Mouse (Mus musculus) mouse embryonic stem cell (cell line): ENCODE results near the gene Prkd2.

Experiments
- in situ Hi-C, 2 experiments: fragments of 300-500 bp; cut with MboI; formaldehyde crosslinking; loops; 1 replicate in 1 of 2; 3 replicates in 1 of 2; pipeline ENCODE4 v1.14.3; 2019 to 2020; ENCODE audit warnings: low sequenced_read_pairs in 2 of 2, low pct_unique_long_range_greater_than_20kb in 1 of 2, mixed read lengths in 1 of 2; ENCODE audit not compliant: unreplicated experiment in 1 of 2

Gene Prkd2

GRCm38 (mm10) chr7:16883162-16883561 is 40.5 kb downstream of the Prkd2 start:
- in situ Hi-C loops: loop anchor here in 1 of 2 experiments (5.0 kb wide), 1 partner anchor 39 kb away; the partner anchor contains the start of gene Calm3

DNA sequence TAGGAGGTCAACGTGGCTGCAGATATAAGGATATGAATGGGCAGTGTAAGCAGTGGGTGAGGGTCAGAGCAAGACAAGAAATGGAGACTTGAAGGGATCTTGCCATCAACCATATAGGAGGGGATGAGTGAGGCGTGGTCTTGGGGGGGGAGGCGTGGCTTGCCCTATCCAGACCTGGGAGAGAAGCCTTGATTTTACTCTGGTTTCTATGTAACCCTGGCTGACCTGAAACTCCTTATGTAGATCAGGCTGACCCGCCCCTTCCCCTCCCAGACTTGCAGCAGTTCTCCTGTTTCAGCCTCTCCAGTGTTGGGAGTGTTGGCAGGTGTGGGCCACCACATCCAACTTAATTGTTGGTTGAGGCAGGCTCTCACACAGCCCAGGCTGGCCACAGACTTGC is 41.6 kb downstream of the Prkd2 start:
- in situ Hi-C loops: loop anchor here in 1 of 2 experiments (5.0 kb wide), 1 partner anchor 38 kb away; the partner anchor contains the start of gene Calm3

DNA sequence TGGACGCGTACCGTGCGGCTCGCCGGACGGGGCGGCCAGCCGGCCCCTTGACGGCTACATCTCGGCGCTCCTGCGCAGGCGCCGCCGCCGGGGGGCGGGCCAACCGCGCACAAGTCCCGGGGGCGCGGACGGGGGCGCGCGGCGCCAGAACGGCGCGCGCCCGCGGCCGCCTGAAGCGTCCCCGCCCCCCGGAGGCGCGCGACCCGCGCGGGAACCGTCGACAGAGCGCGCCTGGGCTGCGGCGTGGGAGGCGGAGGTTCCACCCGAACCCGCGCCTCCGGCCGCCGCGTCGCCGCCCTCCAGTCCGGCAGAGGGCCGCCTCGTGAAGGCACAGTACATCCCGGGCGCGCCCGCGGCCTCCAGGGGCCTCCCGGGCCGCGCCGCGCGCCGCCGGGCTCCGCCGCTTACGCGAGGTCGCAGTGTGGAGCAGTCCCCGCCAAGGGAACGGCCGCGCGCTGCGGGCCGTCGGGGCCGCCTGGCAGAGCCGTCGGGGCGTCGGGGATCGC is 42.6 kb downstream of the Prkd2 start:
- in situ Hi-C loops: no loop called here

GRCm38 (mm10) chr7:16885905-16886304 is 43.2 kb downstream of the Prkd2 start:
- in situ Hi-C loops: no loop called here

DNA sequence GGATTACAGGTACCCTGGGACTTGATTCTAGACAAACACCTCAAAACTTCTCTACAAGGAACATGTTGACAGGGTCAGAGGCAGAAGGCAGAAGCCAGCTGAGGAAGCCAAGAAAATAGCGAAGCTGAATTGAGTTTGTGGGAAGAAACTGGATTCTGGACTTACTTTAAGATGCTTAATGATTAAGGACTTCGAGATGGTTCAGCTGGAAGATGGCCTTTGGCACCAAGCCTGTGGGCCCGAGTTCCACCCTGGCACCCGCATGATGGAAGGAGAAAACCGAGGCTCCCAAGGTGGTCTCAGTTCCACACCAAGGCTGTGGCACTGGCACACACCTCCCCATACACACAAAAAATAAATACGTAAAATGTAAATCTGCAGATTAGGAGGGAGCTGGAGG is 47.8 kb downstream of the Prkd2 start:
- in situ Hi-C loops: no loop called here

DNA sequence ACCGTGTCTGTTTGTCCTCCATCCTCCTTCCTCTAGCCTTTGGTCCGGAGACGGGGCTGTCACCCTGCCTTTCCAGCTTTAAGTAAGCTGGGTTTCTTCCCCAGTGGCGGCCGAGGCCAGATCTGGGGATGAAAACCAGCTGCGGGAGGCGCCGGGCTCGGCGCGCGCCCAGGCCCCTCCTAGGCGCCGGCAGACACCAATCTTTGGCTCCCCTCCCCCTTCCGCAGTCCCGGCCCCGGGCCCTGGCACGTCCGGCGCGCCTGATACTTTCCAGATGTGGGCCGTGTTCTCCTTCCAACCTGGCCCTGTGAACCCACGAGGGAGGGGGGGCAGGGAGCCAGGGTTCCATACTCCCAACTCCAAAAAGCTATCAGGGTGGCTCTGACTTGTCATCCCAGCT is 48.2 kb downstream of the Prkd2 start:
- in situ Hi-C loops: no loop called here

DNA sequence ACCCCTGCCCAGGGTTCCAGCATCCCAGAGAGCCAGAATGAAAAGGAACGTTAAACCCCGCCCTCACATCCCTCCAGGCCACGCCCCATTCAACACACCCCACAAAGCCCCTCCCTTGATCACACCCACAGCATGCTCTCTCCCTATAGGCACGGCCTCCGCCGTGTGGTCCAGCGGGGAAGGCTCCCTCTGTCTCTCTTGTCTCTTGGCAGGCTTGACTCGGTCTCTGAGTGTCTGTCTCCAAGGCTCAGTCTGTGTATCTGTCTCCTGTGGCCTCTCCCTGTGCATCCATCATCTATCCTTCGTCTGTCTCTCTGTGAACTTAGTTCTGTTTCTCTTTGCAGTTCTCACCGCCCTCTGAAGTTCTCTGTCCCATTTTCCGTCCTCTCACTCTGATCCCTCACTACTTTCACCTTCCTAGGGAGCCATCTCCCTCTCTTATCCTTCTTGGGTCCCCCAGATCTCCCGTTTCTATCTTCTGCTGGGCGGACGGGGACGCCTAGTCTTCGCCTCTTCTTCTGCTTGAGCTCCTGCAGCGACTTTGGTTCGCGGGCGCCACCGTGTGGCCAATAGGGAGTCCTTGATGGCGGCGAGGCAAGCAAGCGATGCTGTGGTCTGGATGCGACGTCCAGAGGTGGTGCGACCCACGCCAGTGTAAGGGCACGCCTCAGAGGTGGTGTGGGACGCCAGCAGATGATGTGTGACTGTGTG is 49.1 kb downstream of the Prkd2 start, which contains the start of gene Gng8:
Gng8 (plus strand) TSS at position 146 of the 711 bp plus-strand sequence.
- in situ Hi-C loops: no loop called here

- in situ Hi-C loops: no loop called here
Measured at GRCm38 (mm10) chr7:16892352-16892730, 49.6 kb downstream of the Prkd2 start.

GRCm38 (mm10) chr7:16893612-16894011 is 50.9 kb downstream of the Prkd2 start:
- in situ Hi-C loops: no loop called here

GRCm38 (mm10) chr7:16894279-16894678 is 51.6 kb downstream of the Prkd2 start:
- in situ Hi-C loops: no loop called here

GRCm38 (mm10) chr7:16895000-16895399 is 52.3 kb downstream of the Prkd2 start:
- in situ Hi-C loops: no loop called here

DNA sequence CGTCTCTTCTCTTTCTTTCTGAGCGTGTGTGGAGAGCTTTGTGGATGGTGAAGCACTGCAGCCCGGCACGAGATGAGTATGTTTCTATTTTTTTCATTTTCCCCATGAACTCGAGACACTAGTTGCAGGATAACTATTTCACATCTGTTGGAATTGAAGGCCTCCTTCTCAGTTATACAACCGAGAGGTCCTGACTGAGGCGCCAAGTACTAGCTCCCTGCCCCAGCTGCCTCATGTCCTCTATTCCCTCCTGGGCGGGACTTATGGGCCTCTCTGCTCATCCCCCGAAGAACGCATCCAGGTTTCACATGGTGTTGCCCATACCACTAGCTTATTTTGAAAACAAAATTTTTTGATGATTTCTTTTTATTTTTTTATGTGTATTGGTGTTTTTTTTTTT is 52.8 kb downstream of the Prkd2 start:
- in situ Hi-C loops: no loop called here

- in situ Hi-C loops: no loop called here
Measured at GRCm38 (mm10) chr7:16900526-16900925, 57.8 kb downstream of the Prkd2 start.

- in situ Hi-C loops: no loop called here
Measured at GRCm38 (mm10) chr7:16903439-16903955, 60.8 kb downstream of the Prkd2 start.

DNA sequence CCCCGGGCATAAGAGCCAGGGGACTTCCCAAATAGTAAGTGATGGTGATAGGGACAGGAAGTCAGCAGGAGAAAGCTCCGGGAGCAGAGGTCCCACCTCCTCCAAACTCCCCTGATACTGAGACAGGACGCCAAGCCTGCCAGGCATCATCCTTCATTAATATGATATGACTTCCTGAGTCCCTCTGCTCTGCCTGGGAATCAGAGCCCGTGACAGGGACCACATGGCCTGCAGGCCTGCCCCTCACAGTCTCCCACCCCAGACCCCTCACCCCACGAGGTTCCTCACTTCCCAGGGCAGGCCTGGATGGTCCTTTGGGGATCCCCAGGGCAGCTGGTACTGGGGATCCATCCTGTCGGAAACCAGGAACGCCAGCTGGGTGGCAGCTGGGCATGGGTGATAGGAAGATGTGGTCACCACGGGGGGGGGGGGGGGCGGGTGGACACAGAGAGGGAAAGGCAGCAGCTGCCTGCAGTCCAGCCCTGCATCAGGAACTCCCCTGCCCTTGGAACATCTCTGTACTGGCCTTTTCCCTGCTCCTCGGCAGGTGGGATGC is 61.5 kb downstream of the Prkd2 start:
- in situ Hi-C loops: no loop called here

DNA sequence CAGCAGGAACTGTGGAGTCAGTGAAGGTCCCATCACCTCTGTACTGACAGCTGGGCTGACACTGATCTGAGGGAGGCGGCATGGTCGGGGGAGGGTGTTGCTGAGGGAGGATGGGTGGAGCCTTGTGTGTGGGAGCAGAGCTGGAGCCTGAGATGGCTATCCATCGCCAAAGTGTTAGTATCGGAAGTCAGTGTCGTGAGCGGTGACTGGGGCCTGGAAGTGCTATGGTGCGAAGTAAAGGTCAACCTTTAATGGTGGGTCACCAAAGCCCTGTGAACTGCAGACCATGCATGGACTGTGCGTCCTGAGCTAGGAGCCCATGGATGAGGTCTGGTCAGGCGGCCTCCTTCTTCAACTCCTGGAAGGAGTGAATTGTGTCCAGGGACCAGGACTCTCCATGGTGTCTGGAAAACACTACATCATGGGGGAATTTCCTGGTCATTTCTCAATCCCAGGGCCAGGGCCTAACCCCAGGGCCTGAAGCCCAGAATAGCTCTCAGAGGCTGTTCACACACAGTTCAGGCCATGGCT is 62.9 kb downstream of the Prkd2 start:
- in situ Hi-C loops: no loop called here

DNA sequence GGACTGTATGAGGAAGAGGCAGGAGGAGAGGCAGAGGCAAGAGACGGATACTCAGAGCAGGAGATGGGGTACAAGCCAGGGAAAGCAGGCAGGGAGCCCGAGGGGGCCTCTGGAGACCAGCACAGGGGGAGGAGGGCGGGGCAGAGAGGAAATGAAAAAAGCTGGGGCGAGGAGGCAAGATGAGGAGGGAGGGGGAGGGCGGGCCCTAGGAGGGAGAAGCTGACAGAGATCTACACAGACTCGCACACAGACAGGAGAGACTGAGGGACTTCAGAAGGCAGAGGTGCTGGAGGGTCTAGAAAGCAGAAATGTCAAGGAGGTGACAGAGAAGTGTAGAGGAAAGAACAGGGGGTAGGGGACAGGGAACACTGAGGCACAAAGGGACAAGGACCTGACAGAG is 63.6 kb downstream of the Prkd2 start, which contains the start of gene Ptgir:
Ptgir (plus strand) TSS at position 210 of the 400 bp plus-strand sequence.
- in situ Hi-C loops: no loop called here

DNA sequence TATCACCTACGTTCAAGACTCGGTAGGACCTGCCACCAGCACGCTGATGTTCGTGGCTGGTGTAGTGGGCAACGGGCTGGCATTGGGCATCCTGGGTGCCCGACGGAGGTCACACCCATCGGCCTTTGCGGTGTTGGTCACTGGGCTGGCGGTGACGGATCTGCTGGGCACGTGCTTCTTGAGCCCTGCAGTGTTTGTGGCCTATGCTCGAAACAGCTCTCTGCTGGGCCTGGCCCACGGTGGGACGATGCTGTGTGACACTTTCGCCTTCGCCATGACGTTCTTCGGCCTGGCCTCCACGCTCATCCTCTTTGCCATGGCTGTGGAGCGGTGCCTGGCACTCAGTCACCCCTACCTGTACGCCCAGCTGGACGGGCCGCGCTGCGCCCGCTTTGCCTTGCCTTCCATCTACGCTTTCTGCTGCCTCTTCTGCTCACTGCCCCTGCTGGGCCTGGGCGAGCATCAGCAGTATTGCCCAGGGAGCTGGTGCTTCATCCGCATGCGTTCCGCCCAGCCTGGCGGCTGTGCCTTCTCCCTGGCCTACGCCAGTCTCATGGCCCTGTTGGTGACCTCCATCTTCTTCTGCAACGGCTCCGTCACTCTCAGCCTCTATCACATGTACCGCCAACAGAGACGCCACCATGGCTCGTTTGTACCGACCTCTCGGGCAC is 64.3 kb downstream of the Prkd2 start:
- in situ Hi-C loops: no loop called here

- in situ Hi-C loops: no loop called here
Measured at GRCm38 (mm10) chr7:16907842-16908241, 65.1 kb downstream of the Prkd2 start.
